Mouse (Mus musculus): ENCODE results near the gene Ang. TPM values are rescaled to one million over a fixed set of nuclear protein-coding genes. Genes with fewer than 3 reads are reported as not detected.
A peak's percentile ranks its signal among the peaks of the same experiment; 100 is the strongest.

The Ang gene
- polyA plus RNA-seq, 1 experiment from 2014 or later, result 1.7 TPM

- no peak overlapping the region for H3K27ac ChIP-seq
- 74% methylated on average over 3 of the region's 3 CpGs for WGBS
- no peaks in the 10 kb centered on the region for H3K27me3 ChIP-seq
- H3K9me3 ChIP-seq, result no peaks in the 10 kb centered on the region; the same call in 1 of the 2 replicates
- H3K4me1 ChIP-seq, result no peaks in the 10 kb centered on the region
- ATAC-seq (ENCODE audit: low FRiP score), result no peak
- no peak overlapping the region for H3K9ac ChIP-seq
- H3K4me2 ChIP-seq, result no peak overlapping the region
- no peaks in the 10 kb centered on the region for H3K36me3 ChIP-seq (replicated peaks)
- no peak overlapping the region for H3K4me3 ChIP-seq (replicated peaks)
These were observed 21.0 kb downstream of the Ang start for GRCm38 (mm10) chr14:51111966-51112365.

- WGBS, result 22% methylated on average over 9 of the region's 9 CpGs
- H3K9me3 ChIP-seq, result no peaks in the 10 kb centered on the region; the same call in 1 of the 2 replicates
- H3K4me1 ChIP-seq, result no peaks in the 10 kb centered on the region
- peak overlapping the region; percentile 13; the same call in 1 of the 2 replicates for H3K4me2 ChIP-seq
- H3K27me3 ChIP-seq, result no peaks in the 10 kb centered on the region
- no peak overlapping the region for H3K4me3 ChIP-seq (replicated peaks)
- no peak overlapping the region for H3K27ac ChIP-seq
- H3K9ac ChIP-seq, result no peak overlapping the region
- ATAC-seq (ENCODE audit: low FRiP score), result no peak
- H3K36me3 ChIP-seq (replicated peaks), result no peaks in the 10 kb centered on the region
These were observed 22.5 kb downstream of the Ang start for GRCm38 (mm10) chr14:51113476-51113875.

- H3K4me3 ChIP-seq (replicated peaks), result no peak within 1 kb of the TSS
- 56% methylated on average over 12 of the region's 12 CpGs for WGBS
- H3K27ac ChIP-seq, result no peak within 1 kb of the TSS
- ATAC-seq (ENCODE audit: low FRiP score), result no peak
- H3K36me3 ChIP-seq (replicated peaks), result no peaks in the 10 kb centered on the region
- H3K4me1 ChIP-seq, result no peaks in the 10 kb centered on the region
- H3K4me2 ChIP-seq, result peak within 1 kb of the TSS; percentile 13; the same call in 1 of the 2 replicates
- no peak within 1 kb of the TSS for H3K9ac ChIP-seq
- H3K9me3 ChIP-seq, result no peaks in the 10 kb centered on the region; the same call in 1 of the 2 replicates
- H3K27me3 ChIP-seq, result no peaks in the 10 kb centered on the region
These were observed 23.1 kb downstream of the Ang start, which contains the start of gene Eddm3b for GRCm38 (mm10) chr14:51113916-51114560. Gene Eddm3b (plus strand): TSS chr14:51114426.

- 79% methylated on average over 6 of the region's 6 CpGs for WGBS
- H3K9ac ChIP-seq, result no peak overlapping the region
- H3K4me3 ChIP-seq (replicated peaks), result no peak overlapping the region
- no peaks in the 10 kb centered on the region for H3K36me3 ChIP-seq (replicated peaks)
- no peaks in the 10 kb centered on the region for H3K27me3 ChIP-seq
- H3K9me3 ChIP-seq, result no peaks in the 10 kb centered on the region
- no peaks in the 10 kb centered on the region for H3K4me1 ChIP-seq
- H3K4me2 ChIP-seq, result no peak overlapping the region
- H3K27ac ChIP-seq, result no peak overlapping the region
- ATAC-seq (ENCODE audit: low FRiP score), result no peak
These were observed 34.7 kb downstream of the Ang start for GRCm38 (mm10) chr14:51125684-51126083.

- no peak for ATAC-seq (ENCODE audit: low FRiP score)
- no peaks in the 10 kb centered on the region for H3K27me3 ChIP-seq
- H3K9me3 ChIP-seq, result no peaks in the 10 kb centered on the region
- H3K4me1 ChIP-seq, result no peaks in the 10 kb centered on the region
- 78% methylated on average over 2 of the region's 2 CpGs for WGBS
- no peaks in the 10 kb centered on the region for H3K36me3 ChIP-seq (replicated peaks)
- no peak overlapping the region for H3K4me3 ChIP-seq (replicated peaks)
- no peak overlapping the region for H3K27ac ChIP-seq
- H3K9ac ChIP-seq, result no peak overlapping the region
- no peak overlapping the region for H3K4me2 ChIP-seq
These were observed 36.8 kb downstream of the Ang start for GRCm38 (mm10) chr14:51127648-51128258.

- no peak overlapping the region for H3K4me2 ChIP-seq
- no peak overlapping the region for H3K9ac ChIP-seq
- no peak overlapping the region for H3K27ac ChIP-seq
- no peaks in the 10 kb centered on the region for H3K4me1 ChIP-seq
- no peak overlapping the region for H3K4me3 ChIP-seq (replicated peaks)
- H3K36me3 ChIP-seq (replicated peaks), result no peaks in the 10 kb centered on the region
- WGBS, result 86% methylated on average over 9 of the region's 9 CpGs
- no peak for ATAC-seq (ENCODE audit: low FRiP score)
- no peaks in the 10 kb centered on the region for H3K9me3 ChIP-seq
- H3K27me3 ChIP-seq, result no peaks in the 10 kb centered on the region
These were observed 38.0 kb downstream of the Ang start for GRCm38 (mm10) chr14:51128775-51129623.

GRCm38 (mm10) chr14:51129624-51129975, 38.6 kb downstream of the Ang start:
- ATAC-seq (ENCODE audit: low FRiP score), result no peak
- Histone ChIP-seq H3K4me1 (no peaks in the 10 kb centered on the region), H3K9me3 (no peaks in the 10 kb centered on the region), H3K27ac (no peak overlapping the region), H3K4me2 (no peak overlapping the region), H3K4me3 (replicated peaks) (no peak overlapping the region), H3K27me3 (no peaks in the 10 kb centered on the region), H3K9ac (no peak overlapping the region), H3K36me3 (replicated peaks) (no peaks in the 10 kb centered on the region)
- WGBS, result 81% methylated on average over 4 of the region's 4 CpGs

GRCm38 (mm10) chr14:51130315-51130940, 39.5 kb downstream of the Ang start:
- no peak overlapping the region for H3K27ac ChIP-seq
- no peaks in the 10 kb centered on the region for H3K36me3 ChIP-seq (replicated peaks)
- H3K4me3 ChIP-seq (replicated peaks), result no peak overlapping the region
- no peaks in the 10 kb centered on the region for H3K27me3 ChIP-seq
- H3K4me1 ChIP-seq, result no peaks in the 10 kb centered on the region
- ATAC-seq (ENCODE audit: low FRiP score), result no peak
- no peak overlapping the region for H3K4me2 ChIP-seq
- WGBS, result 91% methylated on average over 9 of the region's 9 CpGs
- H3K9ac ChIP-seq, result no peak overlapping the region
- no peaks in the 10 kb centered on the region for H3K9me3 ChIP-seq

GRCm38 (mm10) chr14:51131086-51131815, 40.3 kb downstream of the Ang start:
- H3K4me1 ChIP-seq, result no peaks in the 10 kb centered on the region
- no peaks in the 10 kb centered on the region for H3K36me3 ChIP-seq (replicated peaks)
- H3K27ac ChIP-seq, result no peak overlapping the region
- H3K9ac ChIP-seq, result no peak overlapping the region
- ATAC-seq (ENCODE audit: low FRiP score), result no peak
- H3K4me2 ChIP-seq, result no peak overlapping the region
- H3K9me3 ChIP-seq, result no peaks in the 10 kb centered on the region
- no peaks in the 10 kb centered on the region for H3K27me3 ChIP-seq
- no peak overlapping the region for H3K4me3 ChIP-seq (replicated peaks)
- 84% methylated on average over 7 of the region's 7 CpGs for WGBS

GRCm38 (mm10) chr14:51132372-51132771, 41.4 kb downstream of the Ang start:
- Histone ChIP-seq H3K4me2 (no peak overlapping the region), H3K9ac (no peak overlapping the region), H3K4me3 (replicated peaks) (no peak overlapping the region), H3K9me3 (no peaks in the 10 kb centered on the region), H3K27ac (no peak overlapping the region), H3K36me3 (replicated peaks) (no peaks in the 10 kb centered on the region), H3K27me3 (no peaks in the 10 kb centered on the region), H3K4me1 (no peaks in the 10 kb centered on the region)
- 92% methylated on average over 4 of the region's 4 CpGs for WGBS
- no peak for ATAC-seq (ENCODE audit: low FRiP score)

GRCm38 (mm10) chr14:51140342-51140741, 49.4 kb downstream of the Ang start:
- H3K4me2 ChIP-seq, result no peak overlapping the region
- no peak overlapping the region for H3K27ac ChIP-seq
- H3K9me3 ChIP-seq, result no peaks in the 10 kb centered on the region
- H3K4me3 ChIP-seq (replicated peaks), result no peak overlapping the region
- H3K4me1 ChIP-seq, result no peaks in the 10 kb centered on the region
- H3K27me3 ChIP-seq, result no peaks in the 10 kb centered on the region
- H3K9ac ChIP-seq, result no peak overlapping the region
- WGBS, result 82% methylated on average over 2 of the region's 2 CpGs
- ATAC-seq (ENCODE audit: low FRiP score), result no peak
- H3K36me3 ChIP-seq (replicated peaks), result no peaks in the 10 kb centered on the region

- H3K4me1 ChIP-seq, result peaks cover 3% of the 10 kb centered on the region; the same call in 1 of the 2 replicates
- 86% methylated on average over 4 of the region's 4 CpGs for WGBS
- no peak overlapping the region for H3K27ac ChIP-seq
- no peak overlapping the region for H3K4me2 ChIP-seq
- H3K36me3 ChIP-seq (replicated peaks), result no peaks in the 10 kb centered on the region
- H3K9ac ChIP-seq, result no peak overlapping the region
- no peak overlapping the region for H3K4me3 ChIP-seq (replicated peaks)
- H3K9me3 ChIP-seq, result no peaks in the 10 kb centered on the region
- ATAC-seq (ENCODE audit: low FRiP score), result no peak
- H3K27me3 ChIP-seq, result no peaks in the 10 kb centered on the region
These were observed 51.2 kb downstream of the Ang start for GRCm38 (mm10) chr14:51142119-51142518.

Measured in forebrain, embryonic 12.5 days (tissue).